Mouse (Mus musculus): ENCODE measurements at regions not wholly inside any gene's neighbourhood (a gene's known extent, or its start where the extent isn't known, plus 50 kb on each side); places are given as distances from the start of the nearest gene placed in this dataset.

DNA sequence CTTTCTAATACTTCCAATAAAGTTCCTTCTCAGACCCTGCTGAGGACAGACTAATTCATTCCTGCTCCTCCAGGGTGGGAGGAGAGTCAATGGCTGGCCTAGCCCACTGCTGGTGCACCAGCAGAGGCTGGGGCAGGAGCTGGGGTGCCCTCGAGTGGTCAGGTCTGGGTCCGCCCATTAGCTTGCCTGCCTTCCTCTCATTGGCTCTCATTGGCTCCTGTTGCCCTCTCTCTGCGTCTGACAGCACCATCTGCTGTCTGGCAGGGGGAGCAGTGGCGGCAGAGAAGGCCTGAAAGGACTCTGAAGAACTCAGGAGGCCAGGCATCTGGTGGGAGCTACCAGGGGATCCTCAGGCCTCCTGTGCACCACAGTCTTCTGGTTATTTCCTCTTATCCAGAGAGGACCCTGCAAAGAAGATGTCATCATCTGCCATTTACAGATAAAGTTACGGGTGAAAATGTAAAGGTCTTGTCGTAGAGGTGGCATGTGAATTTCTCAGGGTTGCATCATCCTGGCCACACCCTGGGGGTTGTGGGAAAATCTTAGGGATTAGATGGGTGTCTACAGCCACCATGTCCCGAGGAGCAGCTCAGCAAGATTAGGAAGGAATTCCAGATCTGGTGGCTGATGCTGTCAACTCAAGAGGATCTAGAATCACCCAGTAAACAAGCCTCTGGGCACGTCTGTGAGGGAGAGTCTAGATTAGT, 66.6 kb upstream of the Gli2 start:
- Histone ChIP-seq H3K4me3 (ENCODE audit: insufficient read depth, low read length) (no peak overlapping the region), H3K4me1 (ENCODE audit: control insufficient read depth, insufficient read depth, low read length) (no peaks in the 10 kb centered on the region)
- TF ChIP-seq POLR2A (IDR thresholded peaks at IDR 0.05; ENCODE audit: extremely low read depth, insufficient read depth, low read length) = no peak
- TF ChIP-seq CTCF (IDR thresholded peaks at IDR 0.05; ENCODE audit: extremely low read depth, insufficient read depth, low read length) = no peak

DNA sequence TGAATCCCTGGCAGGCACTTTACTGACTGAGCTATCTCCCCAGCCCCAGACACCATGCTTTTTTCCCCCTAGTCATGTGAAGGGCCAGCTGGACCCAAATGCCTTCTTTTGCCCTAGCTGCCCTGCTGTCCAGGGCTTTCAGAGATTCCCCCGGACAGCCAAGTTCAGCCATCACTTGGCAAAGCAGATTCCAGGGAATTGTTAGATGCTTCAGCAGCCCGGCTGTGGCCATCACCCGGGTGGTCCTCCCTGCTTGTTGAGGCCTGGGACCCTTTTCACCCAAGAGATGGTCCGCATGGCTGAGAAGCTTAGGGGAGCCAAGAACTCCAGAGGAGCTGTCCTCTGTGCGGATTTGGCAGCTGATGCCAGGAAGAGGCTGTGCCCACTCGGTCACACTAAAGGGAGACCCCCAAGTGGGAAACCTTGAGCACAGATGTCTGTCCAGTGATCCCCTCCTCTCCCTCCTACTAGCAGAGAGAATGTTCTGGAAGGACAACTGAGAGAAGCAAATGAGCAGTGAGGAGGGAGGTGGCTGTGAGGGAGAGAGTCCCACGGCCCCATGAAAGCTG, 61.8 kb upstream of the Gli2 start:
- TF ChIP-seq POLR2A (IDR thresholded peaks at IDR 0.05; ENCODE audit: extremely low read depth, insufficient read depth, low read length) (no peak), CTCF (IDR thresholded peaks at IDR 0.05; ENCODE audit: extremely low read depth, insufficient read depth, low read length) (no peak)
- Histone ChIP-seq H3K27ac (ENCODE audit: insufficient read depth, low read length) (no peak overlapping the region), H3K4me1 (ENCODE audit: control insufficient read depth, insufficient read depth, low read length) (no peaks in the 10 kb centered on the region), H3K4me3 (ENCODE audit: insufficient read depth, low read length) (no peak overlapping the region)

More for the DNA sequence above, 66.6 kb upstream of the Gli2 start:
- H3K27ac ChIP-seq (ENCODE audit: insufficient read depth, low read length) = no peak overlapping the region

GRCm38 (mm10) chr1:119108578-119108977, 55.2 kb upstream of the Gli2 start:
- H3K4me1 ChIP-seq (ENCODE audit: control insufficient read depth, insufficient read depth, low read length) = no peaks in the 10 kb centered on the region
- no peak overlapping the region for H3K27ac ChIP-seq (ENCODE audit: insufficient read depth, low read length)
- TF ChIP-seq CTCF (IDR thresholded peaks at IDR 0.05; ENCODE audit: extremely low read depth, insufficient read depth, low read length) = no peak
- no peak for TF ChIP-seq POLR2A (IDR thresholded peaks at IDR 0.05; ENCODE audit: extremely low read depth, insufficient read depth, low read length)
- H3K4me3 ChIP-seq (ENCODE audit: insufficient read depth, low read length) = no peak overlapping the region

GRCm38 (mm10) chr1:119106246-119106975, 53.0 kb upstream of the Gli2 start:
- Histone ChIP-seq H3K4me3 (ENCODE audit: insufficient read depth, low read length) (no peak overlapping the region), H3K27ac (ENCODE audit: insufficient read depth, low read length) (no peak overlapping the region), H3K4me1 (ENCODE audit: control insufficient read depth, insufficient read depth, low read length) (no peaks in the 10 kb centered on the region)
- TF ChIP-seq CTCF (IDR thresholded peaks at IDR 0.05; ENCODE audit: extremely low read depth, insufficient read depth, low read length) (no peak), POLR2A (IDR thresholded peaks at IDR 0.05; ENCODE audit: extremely low read depth, insufficient read depth, low read length) (no peak)
